Mouse (Mus musculus): ENCODE results near the gene Nudt21. TPM values are rescaled to one million over a fixed set of nuclear protein-coding genes. Genes with fewer than 3 reads are reported as not detected.

Gene Nudt21
- polyA plus RNA-seq, 1 experiment from 2014 or later = 68.5 TPM

DNA sequence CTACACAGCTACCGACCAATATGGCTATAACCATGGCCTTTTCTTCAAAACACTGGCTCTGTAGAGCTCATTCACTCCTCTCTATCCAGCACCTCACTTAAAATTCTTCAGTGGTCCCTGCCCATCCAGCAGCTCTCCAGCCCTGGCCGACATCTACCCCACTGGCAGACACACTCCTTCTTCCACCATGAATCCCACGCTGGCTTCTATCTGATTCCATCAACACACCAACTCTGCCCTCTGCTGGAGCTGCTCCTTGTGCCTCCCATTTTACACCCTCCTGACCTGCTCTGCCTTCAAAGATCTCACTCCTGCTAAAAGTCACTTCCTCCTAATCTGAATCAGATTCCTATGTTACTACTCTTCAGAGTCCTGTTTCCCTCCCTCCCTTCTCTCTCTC, 53.0 kb downstream of the Nudt21 start:
- no peak for DNase-seq (ENCODE audit: low spot score)
- ATAC-seq (ENCODE audit: low FRiP score, low TSS enrichment) = no peak
- Histone ChIP-seq H3K9me3 (ENCODE audit: control insufficient read depth, low read length) (no peaks in the 10 kb centered on the region), H3K4me2 (replicated peaks; ENCODE audit: low read depth) (no peak overlapping the region), H3K27ac (replicated peaks) (no peak overlapping the region), H3K36me3 (ENCODE audit: control insufficient read depth, insufficient read depth, low read length) (peaks cover 22% of the 10 kb centered on the region), H3K4me3 (ENCODE audit: low read depth, low read length) (no peak overlapping the region), H3K4me1 (replicated peaks; ENCODE audit: control insufficient read depth, insufficient read depth) (no peaks in the 10 kb centered on the region), H3K9ac (ENCODE audit: low read length) (no peak overlapping the region), H3K27me3 (ENCODE audit: control insufficient read depth, insufficient read depth, low read length) (no peaks in the 10 kb centered on the region)
- TF ChIP-seq CTCF (IDR thresholded peaks at IDR 0.05; ENCODE audit: low read depth) (peak; percentile 49), EP300 (optimal IDR thresholded peaks at IDR 0.05) (no peak)
- 73% methylated on average over 3 of the region's 3 CpGs for WGBS

DNA sequence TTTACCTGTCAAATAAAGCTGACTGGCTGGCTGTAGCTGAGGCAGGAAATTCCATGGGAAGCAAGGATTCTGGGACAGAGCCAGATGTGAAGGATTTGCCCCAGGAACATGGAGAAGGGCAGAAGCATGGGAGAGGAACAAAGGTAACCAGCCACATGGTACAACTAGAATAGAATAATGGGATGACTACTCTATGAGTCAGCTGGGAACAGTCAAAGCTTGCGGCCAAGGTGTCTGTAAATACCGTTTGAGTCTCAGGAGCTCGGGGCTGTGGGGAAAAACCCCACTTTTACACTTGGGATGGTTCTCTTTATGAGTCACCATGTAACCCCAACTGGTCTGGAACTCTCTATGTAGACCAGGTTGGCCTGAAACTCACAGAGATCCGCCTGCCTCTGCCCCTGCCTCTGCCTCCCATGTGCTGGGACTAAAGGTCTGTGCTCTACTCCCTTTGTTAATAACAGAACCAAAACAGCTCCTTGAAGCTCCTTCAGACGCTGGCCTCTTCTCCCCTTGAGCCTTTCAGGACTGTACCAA, 55.1 kb downstream of the Nudt21 start:
- no peaks in the 10 kb centered on the region for H3K27me3 ChIP-seq (ENCODE audit: control insufficient read depth, insufficient read depth, low read length)
- no peak for ATAC-seq (ENCODE audit: low FRiP score, low TSS enrichment)
- H3K27ac ChIP-seq (replicated peaks) = no peak overlapping the region
- H3K4me1 ChIP-seq (replicated peaks; ENCODE audit: control insufficient read depth, insufficient read depth) = no peaks in the 10 kb centered on the region
- TF ChIP-seq CTCF (IDR thresholded peaks at IDR 0.05; ENCODE audit: low read depth) (no peak), EP300 (optimal IDR thresholded peaks at IDR 0.05) (no peak)
- no peak overlapping the region for H3K4me3 ChIP-seq (ENCODE audit: low read depth, low read length)
- 71% methylated on average over 5 of the region's 5 CpGs for WGBS
- peaks cover 27% of the 10 kb centered on the region for H3K36me3 ChIP-seq (ENCODE audit: control insufficient read depth, insufficient read depth, low read length)
- H3K4me2 ChIP-seq (replicated peaks; ENCODE audit: low read depth) = no peak overlapping the region
- H3K9ac ChIP-seq (ENCODE audit: low read length) = no peak overlapping the region
- no peak for DNase-seq (ENCODE audit: low spot score)
- H3K9me3 ChIP-seq (ENCODE audit: control insufficient read depth, low read length) = no peaks in the 10 kb centered on the region

DNA sequence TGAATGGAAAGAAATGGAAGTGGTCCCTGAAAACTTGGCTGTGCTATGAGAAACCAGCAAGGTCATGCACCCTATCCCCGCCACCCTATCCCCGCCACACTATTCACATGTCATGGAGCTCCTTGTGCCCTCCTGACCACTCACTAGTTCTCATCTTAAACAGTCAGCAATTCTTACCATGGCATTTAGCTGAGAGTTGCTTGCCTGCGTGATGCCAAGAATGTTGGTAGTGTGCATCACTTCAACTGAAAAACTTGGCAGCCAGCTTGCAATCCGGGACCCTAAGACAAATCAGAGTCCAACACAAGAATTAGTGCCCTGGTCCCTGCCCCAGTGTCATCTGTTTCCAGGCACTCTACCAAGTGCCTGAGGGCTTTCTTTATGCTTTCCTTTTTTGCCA, 56.7 kb downstream of the Nudt21 start:
- Histone ChIP-seq H3K9ac (ENCODE audit: low read length) (no peak overlapping the region), H3K36me3 (ENCODE audit: control insufficient read depth, insufficient read depth, low read length) (peaks cover 26% of the 10 kb centered on the region), H3K27me3 (ENCODE audit: control insufficient read depth, insufficient read depth, low read length) (no peaks in the 10 kb centered on the region), H3K9me3 (ENCODE audit: control insufficient read depth, low read length) (no peaks in the 10 kb centered on the region), H3K4me2 (replicated peaks; ENCODE audit: low read depth) (no peak overlapping the region), H3K4me3 (ENCODE audit: low read depth, low read length) (no peak overlapping the region), H3K27ac (replicated peaks) (no peak overlapping the region), H3K4me1 (replicated peaks; ENCODE audit: control insufficient read depth, insufficient read depth) (no peaks in the 10 kb centered on the region)
- TF ChIP-seq CTCF (IDR thresholded peaks at IDR 0.05; ENCODE audit: low read depth) = no peak
- no peak for TF ChIP-seq EP300 (optimal IDR thresholded peaks at IDR 0.05)
- ATAC-seq (ENCODE audit: low FRiP score, low TSS enrichment) (0 out of 2 replicates have a peak, but pooled peaks have one; percentile 6), DNase-seq (ENCODE audit: low spot score) (no peak)
- WGBS = 75% methylated on average over 4 of the region's 4 CpGs

GRCm38 (mm10) chr8:93976446-93977211, 60.2 kb downstream of the Nudt21 start:
- Histone ChIP-seq H3K36me3 (ENCODE audit: control insufficient read depth, insufficient read depth, low read length) (peaks cover 44% of the 10 kb centered on the region), H3K27me3 (ENCODE audit: control insufficient read depth, insufficient read depth, low read length) (no peaks in the 10 kb centered on the region), H3K4me3 (ENCODE audit: low read depth, low read length) (no peak overlapping the region), H3K4me1 (replicated peaks; ENCODE audit: control insufficient read depth, insufficient read depth) (no peaks in the 10 kb centered on the region), H3K9me3 (ENCODE audit: control insufficient read depth, low read length) (no peaks in the 10 kb centered on the region), H3K4me2 (replicated peaks; ENCODE audit: low read depth) (no peak overlapping the region), H3K27ac (replicated peaks) (no peak overlapping the region), H3K9ac (ENCODE audit: low read length) (no peak overlapping the region)
- no peak for ATAC-seq (ENCODE audit: low FRiP score, low TSS enrichment)
- DNase-seq (ENCODE audit: low spot score) = peak; percentile 15
- TF ChIP-seq CTCF (IDR thresholded peaks at IDR 0.05; ENCODE audit: low read depth) = peak; percentile 42
- no peak for TF ChIP-seq EP300 (optimal IDR thresholded peaks at IDR 0.05)
- 91% methylated on average over 6 of the region's 6 CpGs for WGBS

GRCm38 (mm10) chr8:93975358-93975757, 61.5 kb downstream of the Nudt21 start:
- no peaks in the 10 kb centered on the region for H3K4me1 ChIP-seq (replicated peaks; ENCODE audit: control insufficient read depth, insufficient read depth)
- H3K9me3 ChIP-seq (ENCODE audit: control insufficient read depth, low read length) = no peaks in the 10 kb centered on the region
- no peak for ATAC-seq (ENCODE audit: low FRiP score, low TSS enrichment)
- no peak overlapping the region for H3K9ac ChIP-seq (ENCODE audit: low read length)
- H3K36me3 ChIP-seq (ENCODE audit: control insufficient read depth, insufficient read depth, low read length) = peaks cover 42% of the 10 kb centered on the region
- no peak for DNase-seq (ENCODE audit: low spot score)
- H3K4me3 ChIP-seq (ENCODE audit: low read depth, low read length) = no peak overlapping the region
- no peaks in the 10 kb centered on the region for H3K27me3 ChIP-seq (ENCODE audit: control insufficient read depth, insufficient read depth, low read length)
- WGBS = 91% methylated on average over 2 of the region's 2 CpGs
- H3K27ac ChIP-seq (replicated peaks) = no peak overlapping the region
- TF ChIP-seq EP300 (optimal IDR thresholded peaks at IDR 0.05) (no peak), CTCF (IDR thresholded peaks at IDR 0.05; ENCODE audit: low read depth) (no peak)
- no peak overlapping the region for H3K4me2 ChIP-seq (replicated peaks; ENCODE audit: low read depth)

DNA sequence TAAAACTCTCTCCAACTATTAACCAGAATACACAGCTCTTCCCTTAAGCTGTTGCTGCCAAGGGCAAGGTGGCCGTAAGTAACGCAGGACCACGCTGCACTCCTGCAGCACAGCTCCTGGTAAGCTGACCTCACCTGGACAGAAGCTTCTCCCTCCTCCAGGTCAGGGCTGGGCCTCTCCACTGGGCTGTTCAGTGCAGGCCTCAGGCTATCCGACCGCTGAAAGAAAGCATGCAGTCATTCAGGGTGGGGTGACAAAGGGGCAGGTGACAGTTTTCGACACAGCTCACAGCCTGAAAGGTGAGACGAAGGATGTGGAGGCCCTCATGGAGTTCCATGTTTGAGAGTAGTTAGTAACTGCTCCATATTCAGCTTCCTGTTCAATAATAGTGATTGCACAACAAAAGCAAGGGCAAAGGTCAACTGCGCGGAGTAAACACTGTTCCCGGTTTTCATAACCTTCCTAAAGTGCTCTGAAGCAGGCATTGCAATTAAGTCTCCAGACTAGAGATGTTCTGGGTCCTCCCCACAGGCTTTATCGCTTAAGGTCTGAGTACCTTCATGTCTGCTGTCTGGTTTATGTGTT, 62.1 kb downstream of the Nudt21 start:
- H3K36me3 ChIP-seq (ENCODE audit: control insufficient read depth, insufficient read depth, low read length) = peaks cover 39% of the 10 kb centered on the region
- TF ChIP-seq EP300 (optimal IDR thresholded peaks at IDR 0.05) = no peak
- TF ChIP-seq CTCF (IDR thresholded peaks at IDR 0.05; ENCODE audit: low read depth) = no peak
- no peak overlapping the region for H3K9ac ChIP-seq (ENCODE audit: low read length)
- H3K4me2 ChIP-seq (replicated peaks; ENCODE audit: low read depth) = no peak overlapping the region
- no peaks in the 10 kb centered on the region for H3K9me3 ChIP-seq (ENCODE audit: control insufficient read depth, low read length)
- no peaks in the 10 kb centered on the region for H3K27me3 ChIP-seq (ENCODE audit: control insufficient read depth, insufficient read depth, low read length)
- no peak overlapping the region for H3K27ac ChIP-seq (replicated peaks)
- no peaks in the 10 kb centered on the region for H3K4me1 ChIP-seq (replicated peaks; ENCODE audit: control insufficient read depth, insufficient read depth)
- 67% methylated on average over 11 of the region's 11 CpGs for WGBS
- DNase-seq (ENCODE audit: low spot score) (peak; percentile 46), ATAC-seq (ENCODE audit: low FRiP score, low TSS enrichment) (peak; percentile 82)
- no peak overlapping the region for H3K4me3 ChIP-seq (ENCODE audit: low read depth, low read length)
